Mouse (Mus musculus): ENCODE results near the gene Tcf7l2.

DNA sequence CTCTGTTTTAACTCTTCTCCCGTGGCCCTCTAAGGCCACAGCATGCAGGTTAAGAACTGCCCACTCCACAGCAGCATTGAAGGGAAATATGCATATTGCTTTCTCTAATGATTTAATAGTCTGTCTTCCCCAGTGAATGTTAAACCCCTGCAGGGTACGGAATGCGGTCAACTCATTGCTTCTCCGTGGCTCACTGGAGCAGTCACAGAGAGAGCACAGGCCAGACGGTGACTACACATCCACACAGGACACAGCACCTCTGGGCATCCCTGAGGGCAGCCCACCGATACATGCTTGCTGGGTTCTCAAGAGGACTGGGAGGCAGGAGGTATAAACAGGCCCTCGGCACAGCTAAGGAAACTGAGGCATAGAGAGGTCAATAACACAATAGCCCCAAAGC lies 35.3 kb upstream of the Tcf7l2 start:
- TF ChIP-seq GATA1 (IDR thresholded peaks at IDR 0.05; ENCODE audit: low read length) (no peak), TAL1 (IDR thresholded peaks at IDR 0.05; ENCODE audit: low read length) (no peak)
